Mouse (Mus musculus): ENCODE measurements around the gene March8. TPM values are rescaled to one million over a fixed set of nuclear protein-coding genes. Genes with fewer than 3 reads are reported as not detected.
"Not testable (repeated sequence)": the region's sequence is repeated elsewhere in the genome, so short reads cannot be mapped to it uniquely, and the experiment has no call there.

March8 gene
- polyA plus RNA-seq, 1 experiment: 112 TPM

DNA sequence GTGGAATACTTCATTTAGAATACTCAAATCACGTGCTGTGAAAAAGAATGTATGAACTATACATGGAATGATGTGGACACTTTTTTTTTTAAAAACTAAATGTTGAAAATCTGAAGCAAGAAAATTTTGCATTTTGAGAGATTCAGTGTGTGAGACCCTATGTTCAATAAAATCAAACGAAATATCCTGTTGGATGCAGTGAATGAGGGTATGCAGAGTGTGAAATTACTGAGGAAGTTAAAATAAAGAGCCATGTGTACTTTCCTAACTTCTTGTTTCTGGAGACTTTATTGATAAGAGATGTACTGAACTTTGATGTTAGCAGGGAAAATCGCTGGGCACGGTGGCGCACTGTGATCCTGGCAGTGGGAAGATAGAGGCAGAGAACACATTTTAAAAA lies 1.3 kb downstream of the March8 start:
- Histone ChIP-seq H3K4me1 (ENCODE audit: control insufficient read depth, insufficient read depth, low read length) (peaks cover 8% of the 10 kb centered on the region; the same call in 1 of the 2 replicates), H3K4me3 (ENCODE audit: insufficient read depth, low read depth, low read length) (no peak overlapping the region), H3K27me3 (replicated peaks; ENCODE audit: control insufficient read depth, insufficient read depth, low read length) (no peaks in the 10 kb centered on the region), H3K36me3 (ENCODE audit: control insufficient read depth, insufficient read depth, low read length) (no peaks in the 10 kb centered on the region), H3K27ac (ENCODE audit: insufficient read depth, low read depth, low read length) (no peak overlapping the region)
- DNase-seq: no peak
- TF ChIP-seq POLR2A (IDR thresholded peaks at IDR 0.05; ENCODE audit: low read depth, low read length) (no peak), CTCF (conservative IDR thresholded peaks at IDR 0.05; ENCODE audit: insufficient read depth, insufficient read length, low read depth, low read length) (no peak)
- 74% methylated on average over 5 of the region's 5 CpGs for WGBS

DNA sequence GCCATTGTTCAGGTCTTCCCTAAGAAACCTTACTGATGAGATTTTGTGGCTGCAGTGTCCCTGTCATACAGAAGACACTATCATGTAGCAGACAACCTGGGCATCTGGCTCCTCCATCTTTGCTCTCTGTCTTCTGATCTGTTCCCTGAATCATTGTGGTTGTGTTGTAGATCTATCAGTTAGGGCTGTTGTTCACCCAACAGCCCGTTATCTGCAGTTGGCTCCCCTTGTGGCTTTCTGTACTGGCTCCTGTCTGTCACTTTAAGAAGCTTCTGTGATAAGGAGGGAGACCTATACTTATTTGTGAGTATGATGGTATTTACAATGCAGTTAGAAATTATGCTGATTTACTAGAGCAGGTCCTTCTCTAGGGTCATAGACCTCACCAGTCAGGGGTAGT lies 2.7 kb downstream of the March8 start:
- Histone ChIP-seq H3K36me3 (ENCODE audit: control insufficient read depth, insufficient read depth, low read length) (no peaks in the 10 kb centered on the region), H3K4me3 (ENCODE audit: insufficient read depth, low read depth, low read length) (no peak overlapping the region), H3K27me3 (replicated peaks; ENCODE audit: control insufficient read depth, insufficient read depth, low read length) (no peaks in the 10 kb centered on the region), H3K27ac (ENCODE audit: insufficient read depth, low read depth, low read length) (no peak overlapping the region), H3K4me1 (ENCODE audit: control insufficient read depth, insufficient read depth, low read length) (peaks cover 8% of the 10 kb centered on the region; the same call in 1 of the 2 replicates)
- WGBS: 93% methylated on average over 1 of the region's 1 CpGs
- TF ChIP-seq POLR2A (IDR thresholded peaks at IDR 0.05; ENCODE audit: low read depth, low read length) (no peak), CTCF (conservative IDR thresholded peaks at IDR 0.05; ENCODE audit: insufficient read depth, insufficient read length, low read depth, low read length) (no peak)
- DNase-seq: no peak

DNA sequence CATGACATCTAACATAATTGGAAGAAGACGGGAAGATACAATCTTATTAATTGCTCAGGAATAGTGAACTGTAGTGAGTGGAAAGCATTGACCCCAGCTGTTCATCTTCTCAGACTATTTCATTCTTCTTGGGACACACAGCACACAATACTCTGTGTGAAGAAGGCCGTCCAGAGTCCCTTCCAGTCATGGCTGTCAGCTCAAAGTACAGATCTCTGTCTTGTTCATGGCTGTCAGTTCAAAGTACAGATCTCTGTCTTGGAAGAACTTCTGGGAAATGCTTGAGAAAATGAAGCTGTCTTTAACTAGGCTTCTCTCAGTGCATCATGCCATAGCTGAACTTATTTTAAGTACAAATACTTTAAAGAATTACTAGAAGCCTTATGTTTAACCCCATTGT lies 10.1 kb downstream of the March8 start:
- H3K27ac ChIP-seq (ENCODE audit: insufficient read depth, low read depth, low read length): peak overlapping the region; percentile 50
- TF ChIP-seq POLR2A (IDR thresholded peaks at IDR 0.05; ENCODE audit: low read depth, low read length): no peak
- TF ChIP-seq CTCF (conservative IDR thresholded peaks at IDR 0.05; ENCODE audit: insufficient read depth, insufficient read length, low read depth, low read length): no peak
- peak; percentile 79 for DNase-seq
- H3K27me3 ChIP-seq (replicated peaks; ENCODE audit: control insufficient read depth, insufficient read depth, low read length): no peaks in the 10 kb centered on the region
- no peaks in the 10 kb centered on the region for H3K36me3 ChIP-seq (ENCODE audit: control insufficient read depth, insufficient read depth, low read length)
- WGBS: 60% methylated on average over 2 of the region's 2 CpGs
- H3K4me3 ChIP-seq (ENCODE audit: insufficient read depth, low read depth, low read length): no peak overlapping the region
- peaks cover 6% of the 10 kb centered on the region; the same call in 1 of the 2 replicates for H3K4me1 ChIP-seq (ENCODE audit: control insufficient read depth, insufficient read depth, low read length)

DNA sequence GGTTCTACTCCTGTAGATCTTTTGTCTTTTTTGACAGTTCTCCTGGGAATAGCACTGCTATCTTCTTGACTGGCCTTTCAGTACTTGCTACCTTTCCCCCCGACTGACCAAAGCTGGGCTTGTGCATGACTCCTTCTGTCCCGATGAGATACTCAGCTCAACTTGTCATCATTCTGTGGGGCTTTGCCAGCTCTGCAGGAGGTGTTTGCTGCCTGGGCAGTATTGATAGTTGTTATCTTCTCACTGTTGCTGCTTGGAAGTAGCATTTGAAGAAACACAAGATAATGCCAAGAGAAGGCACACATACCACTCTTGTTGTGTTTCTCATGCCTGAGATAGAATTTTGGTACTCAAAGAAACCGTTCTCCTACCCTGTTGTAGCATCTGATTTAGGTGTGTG lies 12.2 kb downstream of the March8 start:
- WGBS: 66% methylated on average over 3 of the region's 3 CpGs
- Histone ChIP-seq H3K4me1 (ENCODE audit: control insufficient read depth, insufficient read depth, low read length) (peaks cover 6% of the 10 kb centered on the region; the same call in 1 of the 2 replicates), H3K27ac (ENCODE audit: insufficient read depth, low read depth, low read length) (no peak overlapping the region), H3K36me3 (ENCODE audit: control insufficient read depth, insufficient read depth, low read length) (no peaks in the 10 kb centered on the region), H3K4me3 (ENCODE audit: insufficient read depth, low read depth, low read length) (no peak overlapping the region), H3K27me3 (replicated peaks; ENCODE audit: control insufficient read depth, insufficient read depth, low read length) (no peaks in the 10 kb centered on the region)
- DNase-seq: no peak
- no peak for TF ChIP-seq POLR2A (IDR thresholded peaks at IDR 0.05; ENCODE audit: low read depth, low read length)

DNA sequence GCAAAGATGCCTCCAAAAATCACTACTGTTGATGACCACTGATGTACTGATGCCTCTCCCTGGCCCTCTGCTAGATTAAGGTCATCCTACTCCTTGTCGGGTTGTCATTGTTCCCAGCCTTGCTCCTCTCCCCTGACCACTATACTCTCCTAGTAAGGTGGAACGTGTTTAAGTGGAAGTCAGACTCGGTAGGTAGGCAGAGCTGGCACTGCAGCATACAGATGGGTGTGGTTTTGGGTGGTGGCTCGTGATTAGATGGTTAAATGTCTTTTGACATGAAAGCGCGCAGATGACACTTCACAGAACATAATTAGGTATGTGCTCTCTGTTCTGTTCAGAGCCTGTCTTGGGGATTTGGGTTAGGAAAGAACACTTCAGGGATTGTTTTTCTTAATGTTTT lies 12.8 kb downstream of the March8 start:
- Histone ChIP-seq H3K4me3 (ENCODE audit: insufficient read depth, low read depth, low read length) (no peak overlapping the region), H3K4me1 (ENCODE audit: control insufficient read depth, insufficient read depth, low read length) (peaks cover 6% of the 10 kb centered on the region; the same call in 1 of the 2 replicates), H3K27ac (ENCODE audit: insufficient read depth, low read depth, low read length) (no peak overlapping the region), H3K27me3 (replicated peaks; ENCODE audit: control insufficient read depth, insufficient read depth, low read length) (no peaks in the 10 kb centered on the region), H3K36me3 (ENCODE audit: control insufficient read depth, insufficient read depth, low read length) (no peaks in the 10 kb centered on the region)
- TF ChIP-seq POLR2A (IDR thresholded peaks at IDR 0.05; ENCODE audit: low read depth, low read length) (no peak), CTCF (conservative IDR thresholded peaks at IDR 0.05; ENCODE audit: insufficient read depth, insufficient read length, low read depth, low read length) (no peak)
- DNase-seq: no peak
- 89% methylated on average over 6 of the region's 6 CpGs for WGBS

DNA sequence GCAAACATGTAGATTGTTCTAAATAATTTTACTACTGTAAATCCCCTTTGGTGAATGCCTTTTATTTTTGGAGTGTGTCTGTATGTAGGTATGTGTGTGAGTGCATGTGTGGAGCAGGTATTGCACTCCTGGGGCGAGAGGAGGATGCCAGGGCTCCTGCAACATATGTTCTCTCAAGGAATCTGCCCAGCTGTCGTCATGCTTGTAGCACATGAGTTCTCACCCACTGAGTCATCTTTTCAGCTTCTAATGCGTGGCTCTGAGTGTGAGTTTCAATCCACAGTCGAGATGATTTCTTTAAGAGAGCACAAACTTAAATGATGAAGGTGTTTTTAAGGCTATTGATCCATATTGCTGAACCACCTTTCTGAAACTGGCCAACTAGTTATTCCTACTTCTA lies 13.7 kb downstream of the March8 start:
- peaks cover 6% of the 10 kb centered on the region; the same call in 1 of the 2 replicates for H3K4me1 ChIP-seq (ENCODE audit: control insufficient read depth, insufficient read depth, low read length)
- no peaks in the 10 kb centered on the region for H3K27me3 ChIP-seq (replicated peaks; ENCODE audit: control insufficient read depth, insufficient read depth, low read length)
- WGBS: 87% methylated on average over 4 of the region's 4 CpGs
- TF ChIP-seq POLR2A (IDR thresholded peaks at IDR 0.05; ENCODE audit: low read depth, low read length) (no peak), CTCF (conservative IDR thresholded peaks at IDR 0.05; ENCODE audit: insufficient read depth, insufficient read length, low read depth, low read length) (no peak)
- no peaks in the 10 kb centered on the region for H3K36me3 ChIP-seq (ENCODE audit: control insufficient read depth, insufficient read depth, low read length)
- no peak for DNase-seq
- H3K4me3 ChIP-seq (ENCODE audit: insufficient read depth, low read depth, low read length): no peak overlapping the region
- H3K27ac ChIP-seq (ENCODE audit: insufficient read depth, low read depth, low read length): no peak overlapping the region

DNA sequence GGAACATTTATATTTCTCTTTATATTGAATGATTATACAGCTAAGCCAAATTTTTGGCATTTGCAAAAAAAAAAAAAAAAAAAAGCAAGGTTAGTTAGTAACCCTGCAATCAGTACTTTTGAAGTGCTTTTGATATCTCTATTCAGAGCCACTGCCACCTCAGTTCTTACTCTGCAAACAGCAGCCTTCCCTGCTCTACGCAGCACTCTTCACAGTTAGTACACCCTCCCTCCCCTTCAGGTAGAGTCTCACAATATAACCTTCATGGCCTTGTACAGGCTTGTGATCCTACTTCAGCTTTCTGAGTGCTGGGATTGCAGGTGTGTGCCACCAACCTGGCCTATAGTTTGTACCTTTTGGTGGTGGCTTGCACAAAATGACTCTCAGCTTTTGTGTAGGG lies 15.6 kb downstream of the March8 start:
- H3K4me1 ChIP-seq (ENCODE audit: control insufficient read depth, insufficient read depth, low read length): peaks cover 8% of the 10 kb centered on the region; the same call in 1 of the 2 replicates
- DNase-seq: no peak
- 88% methylated on average over 1 of the region's 1 CpGs for WGBS
- no peak overlapping the region for H3K4me3 ChIP-seq (ENCODE audit: insufficient read depth, low read depth, low read length)
- H3K36me3 ChIP-seq (ENCODE audit: control insufficient read depth, insufficient read depth, low read length): no peaks in the 10 kb centered on the region
- TF ChIP-seq POLR2A (IDR thresholded peaks at IDR 0.05; ENCODE audit: low read depth, low read length) (no peak), CTCF (conservative IDR thresholded peaks at IDR 0.05; ENCODE audit: insufficient read depth, insufficient read length, low read depth, low read length) (no peak)
- no peaks in the 10 kb centered on the region for H3K27me3 ChIP-seq (replicated peaks; ENCODE audit: control insufficient read depth, insufficient read depth, low read length)
- no peak overlapping the region for H3K27ac ChIP-seq (ENCODE audit: insufficient read depth, low read depth, low read length)

DNA sequence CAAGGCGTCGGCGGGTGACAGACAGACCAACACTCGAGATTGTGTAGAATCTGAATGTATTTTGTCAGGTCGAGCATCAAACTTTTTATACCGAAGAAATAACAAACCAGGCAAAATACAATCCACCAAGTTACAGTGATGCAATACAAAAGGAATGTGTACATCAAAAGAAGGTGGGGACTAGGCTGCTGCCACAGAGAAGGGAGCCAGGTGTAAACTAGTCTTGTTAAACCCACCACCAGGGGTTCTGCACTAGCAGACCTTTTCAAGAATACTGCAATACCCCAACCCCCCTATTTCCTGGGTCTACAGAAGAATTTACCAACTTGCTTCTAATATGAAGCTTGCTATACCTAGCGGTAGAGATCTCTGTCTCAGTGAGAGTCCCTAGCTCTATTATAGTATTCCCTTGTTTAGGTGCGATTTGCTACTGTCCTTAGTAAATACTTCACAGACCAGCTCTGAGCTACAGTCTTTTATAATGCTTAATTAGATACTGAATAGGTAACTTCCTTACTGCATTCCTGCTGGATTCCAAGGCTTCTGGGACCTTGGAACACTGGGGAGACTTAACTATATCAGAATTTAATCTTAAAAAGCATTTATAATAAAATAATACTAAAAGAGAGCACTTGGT lies 18.6 kb downstream of the March8 start:
- H3K27me3 ChIP-seq (replicated peaks; ENCODE audit: control insufficient read depth, insufficient read depth, low read length); H3K36me3 ChIP-seq (ENCODE audit: control insufficient read depth, insufficient read depth, low read length); H3K4me1 ChIP-seq (ENCODE audit: control insufficient read depth, insufficient read depth, low read length); H3K4me3 ChIP-seq (ENCODE audit: insufficient read depth, low read depth, low read length); H3K27ac ChIP-seq (ENCODE audit: insufficient read depth, low read depth, low read length); DNase-seq: not testable (repeated sequence)
- WGBS: 70% methylated on average over 8 of the region's 8 CpGs
